12 mouse cellular contexts compared by ENCODE assay signal in genomic region chr17:64138036-64138717, GRCm38 (mm10).
"Had no signal": no experiment of that assay in that cellular context is flagged by ENCODE, and none has a peak within 500 bp of the region (broad histone marks: within the 10 kb centered on the region; RNA-seq: fewer than 3 reads in every experiment).

No protein-coding gene starts in this region.

- H3K9me3 ChIP-seq: kidney, embryonic 15.5 days; limb, embryonic 15.5 days; liver, embryonic 12.5 days; midbrain, embryonic 12.5 days; neural tube, embryonic 13.5 days had no signal

- H3K4me2 ChIP-seq: kidney, embryonic 15.5 days; limb, embryonic 15.5 days; liver, embryonic 12.5 days; midbrain, embryonic 12.5 days; neural tube, embryonic 13.5 days had no signal

- H3K27me3 ChIP-seq: kidney, embryonic 15.5 days; limb, embryonic 15.5 days; liver, embryonic 12.5 days; midbrain, embryonic 12.5 days; neural tube, embryonic 13.5 days had no signal

- H3K4me1 ChIP-seq: kidney, embryonic 15.5 days; limb, embryonic 15.5 days had no signal

- DNase-seq: kidney, adult 2 months; kidney, postnatal 14 days; spleen, adult 18-20 months; thymus, postnatal 14 days had no signal

- ATAC-seq: hindbrain, postnatal 0 days; intestine, embryonic 16.5 days; liver, embryonic 12.5 days; midbrain, embryonic 16.5 days had no signal

- H3K9ac ChIP-seq: kidney, embryonic 15.5 days; limb, embryonic 15.5 days; liver, embryonic 12.5 days; midbrain, embryonic 12.5 days; neural tube, embryonic 13.5 days had no signal

- H3K4me3 ChIP-seq: kidney, embryonic 15.5 days; limb, embryonic 15.5 days; liver, embryonic 12.5 days; midbrain, embryonic 12.5 days; neural tube, embryonic 13.5 days had no signal

- H3K27ac ChIP-seq: hindbrain, postnatal 0 days; kidney, embryonic 15.5 days; limb, embryonic 15.5 days; liver, embryonic 12.5 days; midbrain, embryonic 12.5 days; neural tube, embryonic 13.5 days had no signal
